Mouse (Mus musculus) forebrain, embryonic 12.5 days (tissue): ENCODE measurements at regions not wholly inside any gene's neighbourhood (a gene's known extent, or its start where the extent isn't known, plus 50 kb on each side); places are given as distances from the start of the nearest gene placed in this dataset.

Experiments used
- ATAC-seq: fragments of 200-750 bp; cut with Nextera tagmentation; 2 replicates; pipeline ENCODE4 v1.8.0; 2017; ENCODE audit warnings: moderate TSS enrichment; ENCODE audit not compliant: low FRiP score
- H3K27ac ChIP-seq: fragments of 300-500 bp; sonication (generic); 2 replicates; pipeline ENCODE4 v1.5.1; 2016; ENCODE audit warnings: mild to moderate bottlenecking
- H3K27me3 ChIP-seq: fragments of 300-500 bp; sonication (generic); 2 replicates; pipeline ENCODE4 v1.6.1; 2016; ENCODE audit warnings: mild to moderate bottlenecking
- H3K36me3 ChIP-seq: fragments of 300-500 bp; sonication (generic); replicated peaks from 2 replicates; pipeline ENCODE4 v1.6.1; 2016; ENCODE audit warnings: mild to moderate bottlenecking
- H3K4me1 ChIP-seq: fragments of 300-500 bp; sonication (generic); 2 replicates; pipeline ENCODE4 v1.6.1; 2016
- H3K4me2 ChIP-seq: fragments of 300-500 bp; sonication (generic); 2 replicates; pipeline ENCODE4 v1.6.1; 2016; ENCODE audit warnings: mild to moderate bottlenecking, moderate library complexity
- H3K4me3 ChIP-seq: fragments of 300-500 bp; sonication (generic); replicated peaks from 2 replicates; pipeline ENCODE4 v1.5.1; 2016; ENCODE audit warnings: mild to moderate bottlenecking
- H3K9ac ChIP-seq: fragments of 300-500 bp; sonication (generic); 2 replicates; pipeline ENCODE4 v1.6.1; 2016; ENCODE audit warnings: mild to moderate bottlenecking
- H3K9me3 ChIP-seq: fragments of 300-500 bp; sonication (generic); 2 replicates; pipeline ENCODE4 v1.6.1; 2016
- WGBS: fragments of 180-500 bp; shearing (Covaris S2); methylation state at CpG from one replicate; pipeline ENCODE4 v1.1.7; 2016; 5-methylcytosine and 5-hydroxymethylcytosine counted together

GRCm38 (mm10) chr10:115664567-115664966, 77.0 kb upstream of the Lgr5 start:
- no peaks in the 10 kb centered on the region for H3K36me3 ChIP-seq
- no peak overlapping the region; the same call in 1 of the 2 replicates for H3K4me3 ChIP-seq
- H3K4me2 ChIP-seq = peak overlapping the region; percentile 34
- no peaks in the 10 kb centered on the region for H3K9me3 ChIP-seq
- no peak overlapping the region for H3K27ac ChIP-seq
- ATAC-seq = peak; percentile 82; the same call in 1 of the 2 replicates
- H3K9ac ChIP-seq = no peak overlapping the region
- H3K4me1 ChIP-seq = 0 out of 2 replicates have a peak, but pooled peaks cover 3% of the 10 kb centered on the region
- 52% methylated on average over 19 of the region's 19 CpGs for WGBS
- 0 out of 2 replicates have a peak, but pooled peaks cover 3% of the 10 kb centered on the region for H3K27me3 ChIP-seq

DNA sequence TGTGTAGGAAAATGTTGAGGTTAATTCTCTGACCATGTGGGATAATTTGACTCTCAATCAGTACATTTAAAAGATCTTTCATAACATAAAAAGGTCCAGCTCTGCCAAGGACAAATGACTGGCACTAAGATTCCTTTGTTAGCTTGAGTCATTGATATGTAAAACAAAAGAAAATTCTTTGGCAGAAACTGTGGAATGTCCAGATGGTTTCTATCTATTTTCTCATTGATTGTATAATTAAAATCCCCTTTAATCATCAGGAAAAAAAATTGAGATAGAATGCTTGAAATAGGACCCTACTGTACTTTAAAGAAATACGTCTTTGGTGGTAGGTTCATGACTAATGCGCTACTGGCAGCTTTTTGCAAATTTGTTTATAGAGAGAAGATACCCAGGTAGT, 89.1 kb upstream of the Lgr5 start:
- no peak overlapping the region for H3K9ac ChIP-seq
- no peak overlapping the region for H3K4me2 ChIP-seq
- 83% methylated on average over 2 of the region's 2 CpGs for WGBS
- H3K4me3 ChIP-seq = no peak overlapping the region
- no peaks in the 10 kb centered on the region for H3K27me3 ChIP-seq
- no peak overlapping the region for H3K27ac ChIP-seq
- no peaks in the 10 kb centered on the region for H3K9me3 ChIP-seq
- ATAC-seq = no peak
- H3K4me1 ChIP-seq = no peaks in the 10 kb centered on the region
- H3K36me3 ChIP-seq = no peaks in the 10 kb centered on the region

GRCm38 (mm10) chr10:115681115-115681514, 93.5 kb upstream of the Lgr5 start:
- Histone ChIP-seq H3K27me3 (no peaks in the 10 kb centered on the region), H3K4me1 (no peaks in the 10 kb centered on the region), H3K9me3 (no peaks in the 10 kb centered on the region), H3K4me2 (no peak overlapping the region), H3K27ac (no peak overlapping the region), H3K9ac (no peak overlapping the region), H3K4me3 (no peak overlapping the region), H3K36me3 (no peaks in the 10 kb centered on the region)
- ATAC-seq = no peak
- WGBS = 84% methylated on average over 6 of the region's 6 CpGs

- Histone ChIP-seq H3K36me3 (no peaks in the 10 kb centered on the region), H3K27me3 (no peaks in the 10 kb centered on the region), H3K4me3 (no peak overlapping the region), H3K27ac (no peak overlapping the region), H3K4me2 (no peak overlapping the region), H3K9ac (no peak overlapping the region), H3K9me3 (no peaks in the 10 kb centered on the region), H3K4me1 (no peaks in the 10 kb centered on the region)
- 90% methylated on average over 4 of the region's 4 CpGs for WGBS
- ATAC-seq = no peak
These were observed 104.4 kb upstream of the Lgr5 start for GRCm38 (mm10) chr10:115691939-115692338.

- no peak for ATAC-seq
- no peak overlapping the region for H3K27ac ChIP-seq
- H3K9me3 ChIP-seq = no peaks in the 10 kb centered on the region
- H3K4me1 ChIP-seq = no peaks in the 10 kb centered on the region
- no peaks in the 10 kb centered on the region for H3K27me3 ChIP-seq
- H3K9ac ChIP-seq = no peak overlapping the region
- no peak overlapping the region for H3K4me2 ChIP-seq
- 89% methylated on average over 22 of the region's 22 CpGs for WGBS
- H3K36me3 ChIP-seq = no peaks in the 10 kb centered on the region
- no peak overlapping the region for H3K4me3 ChIP-seq
These were observed 106.6 kb upstream of the Lgr5 start for GRCm38 (mm10) chr10:115693986-115694833.

DNA sequence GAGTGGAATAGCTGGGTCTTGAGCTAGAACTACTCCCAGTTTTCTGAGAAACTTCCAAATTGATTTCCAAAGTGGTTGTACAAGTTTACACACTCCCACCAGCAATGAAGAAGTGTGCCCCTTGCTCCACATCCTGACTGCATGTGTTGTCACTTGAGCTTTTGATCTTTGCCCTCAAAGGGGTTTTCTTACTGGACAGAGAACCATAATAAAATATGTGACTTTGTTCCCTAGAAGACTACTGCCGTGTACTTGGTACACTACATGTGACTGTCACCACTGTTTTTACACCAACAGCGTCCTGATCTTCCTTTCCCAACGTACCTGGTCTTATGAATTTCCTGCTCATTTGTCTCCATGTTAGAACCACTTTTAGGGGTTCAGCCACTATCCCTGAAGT, 114.3 kb upstream of the Tspan8 start:
- ATAC-seq = no peak
- Histone ChIP-seq H3K27me3 (no peaks in the 10 kb centered on the region), H3K4me1 (no peaks in the 10 kb centered on the region), H3K4me2 (no peak overlapping the region), H3K9me3 (no peaks in the 10 kb centered on the region), H3K9ac (no peak overlapping the region), H3K27ac (no peak overlapping the region), H3K4me3 (no peak overlapping the region), H3K36me3 (no peaks in the 10 kb centered on the region)
- 84% methylated on average over 3 of the region's 3 CpGs for WGBS

DNA sequence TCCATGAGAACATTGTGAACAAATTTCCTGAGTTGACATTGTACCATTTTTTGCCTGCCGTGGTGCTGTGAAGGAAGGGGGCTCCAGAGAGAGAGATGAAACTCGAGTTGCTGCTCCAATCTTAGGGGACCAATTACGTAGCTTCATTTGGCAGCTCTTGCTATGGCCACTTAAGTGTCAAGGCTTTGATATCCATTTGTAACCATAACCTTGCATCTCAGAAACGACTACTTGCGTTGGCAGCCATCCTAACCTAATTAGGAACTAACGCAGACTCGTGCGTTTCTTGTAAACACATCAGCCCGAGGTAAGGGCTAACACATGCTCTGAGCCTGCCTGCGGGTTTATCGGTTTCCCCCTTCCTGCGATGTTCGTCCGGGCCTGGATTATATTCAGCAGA, 108.0 kb upstream of the Tspan8 start:
- H3K4me3 ChIP-seq = no peak overlapping the region
- H3K9ac ChIP-seq = no peak overlapping the region
- no peak for ATAC-seq
- WGBS = 71% methylated on average over 14 of the region's 14 CpGs
- no peak overlapping the region for H3K4me2 ChIP-seq
- no peaks in the 10 kb centered on the region for H3K36me3 ChIP-seq
- no peak overlapping the region for H3K27ac ChIP-seq
- H3K27me3 ChIP-seq = no peaks in the 10 kb centered on the region
- H3K9me3 ChIP-seq = no peaks in the 10 kb centered on the region
- H3K4me1 ChIP-seq = no peaks in the 10 kb centered on the region

DNA sequence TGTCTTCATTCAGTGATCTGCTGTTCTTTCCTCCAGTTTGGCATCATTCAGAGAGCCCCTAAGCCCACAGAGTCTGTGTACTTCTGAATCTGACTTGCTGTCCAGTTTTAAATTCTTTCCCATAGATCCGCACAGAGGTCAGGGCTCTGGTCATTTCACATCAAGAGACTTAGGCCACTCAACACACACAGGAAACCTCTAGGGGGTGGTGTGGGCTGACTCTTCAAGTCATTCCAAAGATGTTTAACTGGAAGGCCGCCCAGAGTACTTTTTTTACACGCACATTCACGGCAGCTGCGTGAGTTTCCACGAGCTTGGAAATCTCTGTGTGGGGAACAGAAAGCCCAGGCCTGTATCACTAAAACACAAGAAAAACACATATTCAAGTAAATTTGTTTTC, 102.7 kb upstream of the Tspan8 start:
- no peaks in the 10 kb centered on the region for H3K36me3 ChIP-seq
- H3K9me3 ChIP-seq = no peaks in the 10 kb centered on the region
- H3K27ac ChIP-seq = no peak overlapping the region
- H3K4me1 ChIP-seq = no peaks in the 10 kb centered on the region
- H3K4me2 ChIP-seq = no peak overlapping the region
- no peaks in the 10 kb centered on the region for H3K27me3 ChIP-seq
- H3K4me3 ChIP-seq = no peak overlapping the region
- no peak overlapping the region for H3K9ac ChIP-seq
- WGBS = 73% methylated on average over 6 of the region's 6 CpGs
- no peak for ATAC-seq

DNA sequence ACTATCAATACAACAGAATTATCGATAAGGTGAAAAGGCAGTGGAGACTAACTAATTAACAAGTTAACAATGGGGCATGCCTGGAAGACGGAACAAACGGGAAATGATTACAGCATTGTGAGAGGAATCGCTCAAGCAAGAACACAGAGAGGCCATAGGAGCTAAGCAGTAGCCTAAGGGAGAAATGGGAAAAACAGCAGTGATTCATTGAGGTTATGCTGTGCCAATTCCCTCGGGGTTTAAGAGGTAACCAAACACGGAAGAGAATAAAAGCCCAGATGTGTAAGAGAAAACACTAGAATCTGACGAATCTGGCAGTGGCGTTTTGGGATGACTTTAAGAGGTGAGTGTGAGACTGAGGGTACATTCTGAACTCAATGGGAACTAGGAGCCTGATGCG, 100.5 kb upstream of the Tspan8 start:
- H3K27me3 ChIP-seq = no peaks in the 10 kb centered on the region
- H3K4me1 ChIP-seq = no peaks in the 10 kb centered on the region
- no peak overlapping the region for H3K4me2 ChIP-seq
- H3K36me3 ChIP-seq = no peaks in the 10 kb centered on the region
- WGBS = 36% methylated on average over 9 of the region's 9 CpGs
- ATAC-seq = no peak
- no peaks in the 10 kb centered on the region for H3K9me3 ChIP-seq
- H3K9ac ChIP-seq = no peak overlapping the region
- H3K27ac ChIP-seq = no peak overlapping the region
- no peak overlapping the region for H3K4me3 ChIP-seq

GRCm38 (mm10) chr10:115717064-115717463, 99.6 kb upstream of the Tspan8 start:
- Histone ChIP-seq H3K27me3 (no peaks in the 10 kb centered on the region), H3K36me3 (no peaks in the 10 kb centered on the region), H3K27ac (no peak overlapping the region), H3K4me2 (no peak overlapping the region), H3K9me3 (no peaks in the 10 kb centered on the region), H3K4me3 (no peak overlapping the region), H3K9ac (no peak overlapping the region), H3K4me1 (no peaks in the 10 kb centered on the region)
- ATAC-seq = no peak
- 93% methylated on average over 8 of the region's 8 CpGs for WGBS

DNA sequence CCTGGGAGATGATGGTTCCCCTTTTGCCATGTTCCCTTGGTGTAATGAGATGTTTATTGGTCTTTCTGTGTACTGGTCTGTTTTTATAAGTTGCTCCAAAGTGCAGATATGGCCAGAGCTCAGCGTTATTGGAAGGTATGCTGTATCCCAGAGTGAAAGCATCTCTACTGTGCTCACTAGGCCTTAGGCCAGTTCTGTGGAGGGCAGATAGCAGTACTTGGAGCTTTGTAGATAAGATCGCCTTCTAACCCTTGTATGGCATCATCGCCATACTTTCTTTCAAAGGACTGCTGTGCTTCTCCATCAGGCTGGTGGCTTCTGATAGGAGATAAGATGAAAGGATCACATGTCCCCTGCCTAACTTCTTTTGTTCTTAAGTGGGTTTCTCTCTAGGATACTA, 94.0 kb upstream of the Tspan8 start:
- Histone ChIP-seq H3K4me2 (no peak overlapping the region), H3K36me3 (no peaks in the 10 kb centered on the region), H3K9ac (no peak overlapping the region), H3K4me3 (no peak overlapping the region), H3K27me3 (no peaks in the 10 kb centered on the region), H3K27ac (no peak overlapping the region), H3K4me1 (no peaks in the 10 kb centered on the region), H3K9me3 (no peaks in the 10 kb centered on the region)
- ATAC-seq = no peak
- WGBS = 87% methylated on average over 3 of the region's 3 CpGs

- H3K27me3 ChIP-seq = no peaks in the 10 kb centered on the region
- no peak overlapping the region for H3K4me3 ChIP-seq
- ATAC-seq = no peak
- H3K4me2 ChIP-seq = no peak overlapping the region
- H3K27ac ChIP-seq = no peak overlapping the region
- no peaks in the 10 kb centered on the region for H3K36me3 ChIP-seq
- H3K9me3 ChIP-seq = no peaks in the 10 kb centered on the region
- H3K4me1 ChIP-seq = no peaks in the 10 kb centered on the region
- no peak overlapping the region for H3K9ac ChIP-seq
- 95% methylated on average over 10 of the region's 10 CpGs for WGBS
These were observed 73.8 kb upstream of the Tspan8 start for GRCm38 (mm10) chr10:115742634-115743347.

DNA sequence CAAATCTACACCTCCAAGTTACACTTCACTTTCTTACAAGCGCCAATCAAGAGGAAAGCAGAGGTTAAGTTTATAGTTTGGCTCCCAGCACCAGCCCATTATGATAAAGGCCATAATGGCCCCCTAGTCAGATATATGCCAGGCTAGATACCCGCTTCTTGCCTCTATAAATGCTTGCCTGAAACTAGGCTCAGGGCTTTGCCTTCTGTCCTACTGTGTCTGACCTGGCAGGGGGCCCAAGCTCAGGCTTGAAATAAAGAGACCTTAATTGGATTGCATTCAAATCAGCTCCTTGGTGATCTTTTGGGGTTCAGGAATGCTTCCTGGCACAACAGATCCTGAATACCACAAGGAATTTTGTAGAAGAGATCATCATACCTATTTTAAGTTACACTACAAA, 66.8 kb upstream of the Tspan8 start:
- H3K4me2 ChIP-seq = no peak overlapping the region
- no peaks in the 10 kb centered on the region for H3K4me1 ChIP-seq
- H3K27me3 ChIP-seq = no peaks in the 10 kb centered on the region
- H3K4me3 ChIP-seq = no peak overlapping the region
- WGBS = 48% methylated on average over 2 of the region's 2 CpGs
- no peak for ATAC-seq
- H3K27ac ChIP-seq = no peak overlapping the region
- no peaks in the 10 kb centered on the region for H3K9me3 ChIP-seq
- no peak overlapping the region for H3K9ac ChIP-seq
- no peaks in the 10 kb centered on the region for H3K36me3 ChIP-seq
